Mouse (Mus musculus) hindbrain, postnatal 0 days (tissue): ENCODE data around the gene B3gnt8. TPM values are rescaled to one million over a fixed set of nuclear protein-coding genes. Genes with fewer than 3 reads are reported as not detected.

Experiments used
- ATAC-seq: fragments of 200-750 bp; cut with Nextera tagmentation; 2 replicates; pipeline ENCODE4 v1.8.0; 2017; ENCODE audit warnings: mild to moderate bottlenecking, moderate TSS enrichment, moderate library complexity
- DNase-seq: peaks from one replicate; pipeline ENCODE4 v3.0.0-alpha.2; 2015; ENCODE audit warnings: low spot score
- H3K27ac ChIP-seq: fragments of 300-500 bp; sonication (generic); 2 replicates; pipeline ENCODE4 v1.5.1; 2014; ENCODE audit warnings: mild to moderate bottlenecking
- H3K27me3 ChIP-seq: fragments of 300-500 bp; sonication (generic); 2 replicates; pipeline ENCODE4 v1.6.1; 2014; ENCODE audit warnings: low read length, mixed read lengths; ENCODE audit not compliant: insufficient read depth
- H3K36me3 ChIP-seq: fragments of 300-500 bp; sonication (generic); 2 replicates; pipeline ENCODE4 v1.6.1; 2014; ENCODE audit warnings: low read length, mixed read lengths; ENCODE audit not compliant: insufficient read depth
- H3K4me1 ChIP-seq: fragments of 300-500 bp; sonication (generic); 2 replicates; pipeline ENCODE4 v1.6.1; 2014; ENCODE audit warnings: antibody characterized with exemption, low read length, mixed read lengths; ENCODE audit not compliant: insufficient read depth
- H3K4me2 ChIP-seq: fragments of 300-500 bp; sonication (generic); 2 replicates; pipeline ENCODE4 v1.6.1; 2014; ENCODE audit warnings: low read depth, mild to moderate bottlenecking, low read length, moderate library complexity, mixed read lengths
- H3K4me3 ChIP-seq: fragments of 300-500 bp; sonication (generic); 2 replicates; pipeline ENCODE4 v1.5.1; 2014; ENCODE audit warnings: low read length
- H3K9ac ChIP-seq: fragments of 300-500 bp; sonication (generic); replicated peaks from 2 replicates; pipeline ENCODE4 v1.6.1; 2014; ENCODE audit warnings: mild to moderate bottlenecking, low read length, moderate library complexity, mixed read lengths
- H3K9me3 ChIP-seq: fragments of 300-500 bp; sonication (generic); 2 replicates; pipeline ENCODE4 v1.6.1; 2016; ENCODE audit warnings: low read length, mixed read lengths
- CTCF ChIP-seq: IDR thresholded peaks from 2 replicates; pipeline ENCODE4 v1.5.1; 2016; ENCODE audit warnings: antibody characterized with exemption, control low read depth, low read depth
- WGBS: fragments of 180-500 bp; shearing (Covaris S2); extraction: QIAGEN DNeasy Blood & Tissue Kit; methylation state at CpG from one replicate; pipeline ENCODE4 v1.1.7; 2014; 5-methylcytosine and 5-hydroxymethylcytosine counted together
- polyA plus RNA-seq: library from polyadenylated mRNA; unstranded; fragments of >200 nt; fragmentation: Nextera tagmentation; extraction: Ambion mirVana; gene quantifications from 2 replicates; pipeline ENCODE4 v1.2.1, GENCODE M21; 2015
- total RNA-seq: library from RNA; depleted of rRNA; stranded (reverse); fragments of >200 nt; gene quantifications from 2 replicates; pipeline ENCODE4 v1.2.3, GENCODE M21; 2014

B3gnt8 gene
- total and polyA plus RNA-seq, 2 experiments from 2014 or later, result 1.1 to 1.2 TPM

DNA sequence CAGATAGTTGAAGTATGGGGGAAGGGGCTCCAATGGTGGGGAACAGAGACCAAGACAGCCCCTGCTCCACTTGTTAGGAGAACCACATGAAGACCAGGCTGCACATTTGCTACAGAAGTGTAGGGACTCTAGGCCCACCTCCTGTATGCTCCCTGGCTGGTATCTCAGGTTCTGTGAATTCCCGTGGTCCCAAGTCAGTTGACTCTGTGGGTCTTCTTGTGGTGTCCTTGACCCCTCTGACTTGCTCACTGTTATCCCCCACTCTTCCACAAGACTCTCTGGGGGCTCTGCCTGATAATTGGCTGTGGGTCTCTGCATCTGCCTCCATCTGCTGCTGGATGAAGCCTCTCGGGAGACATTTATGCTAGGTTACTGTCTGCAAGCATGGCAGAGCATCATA, 35.2 kb upstream of the B3gnt8 start:
- WGBS, result 87% methylated on average over 2 of the region's 2 CpGs
- no peak for ATAC-seq

DNA sequence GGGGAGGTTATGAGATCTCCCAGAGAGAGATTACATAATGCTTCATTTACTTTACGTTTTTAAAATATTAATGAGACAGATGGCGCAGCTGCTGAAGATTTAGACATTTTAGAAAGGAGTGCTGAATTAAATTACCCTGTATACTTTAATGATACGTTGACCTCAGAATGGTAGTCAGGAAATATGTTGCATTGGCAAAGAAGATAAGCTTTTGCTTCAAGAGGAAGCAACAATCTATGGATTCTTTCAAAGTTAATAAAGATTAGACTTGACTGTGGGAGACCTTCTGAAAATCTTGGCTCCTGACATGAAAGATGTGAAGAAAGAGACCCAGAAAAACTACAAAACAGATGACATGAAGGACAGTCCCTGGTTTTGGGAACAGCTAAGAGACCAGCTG, 32.6 kb upstream of the B3gnt8 start:
- H3K36me3 ChIP-seq, result no peaks in the 10 kb centered on the region
- H3K9me3 ChIP-seq, result no peaks in the 10 kb centered on the region
- ATAC-seq (no peak), DNase-seq (no peak)
- no peak for TF ChIP-seq CTCF
- H3K4me3 ChIP-seq, result no peak overlapping the region
- WGBS, result 67% methylated on average over 3 of the region's 3 CpGs
- no peak overlapping the region for H3K4me2 ChIP-seq
- H3K4me1 ChIP-seq, result no peaks in the 10 kb centered on the region
- H3K27me3 ChIP-seq, result no peaks in the 10 kb centered on the region
- H3K27ac ChIP-seq, result no peak overlapping the region
- H3K9ac ChIP-seq, result no peak overlapping the region

More for the DNA sequence above, 35.2 kb upstream of the B3gnt8 start:
- Histone ChIP-seq H3K27ac (no peak overlapping the region), H3K36me3 (no peaks in the 10 kb centered on the region), H3K4me3 (no peak overlapping the region), H3K27me3 (no peaks in the 10 kb centered on the region), H3K4me1 (no peaks in the 10 kb centered on the region), H3K4me2 (no peak overlapping the region), H3K9me3 (no peaks in the 10 kb centered on the region), H3K9ac (no peak overlapping the region)
- no peak for DNase-seq
- TF ChIP-seq CTCF, result no peak

DNA sequence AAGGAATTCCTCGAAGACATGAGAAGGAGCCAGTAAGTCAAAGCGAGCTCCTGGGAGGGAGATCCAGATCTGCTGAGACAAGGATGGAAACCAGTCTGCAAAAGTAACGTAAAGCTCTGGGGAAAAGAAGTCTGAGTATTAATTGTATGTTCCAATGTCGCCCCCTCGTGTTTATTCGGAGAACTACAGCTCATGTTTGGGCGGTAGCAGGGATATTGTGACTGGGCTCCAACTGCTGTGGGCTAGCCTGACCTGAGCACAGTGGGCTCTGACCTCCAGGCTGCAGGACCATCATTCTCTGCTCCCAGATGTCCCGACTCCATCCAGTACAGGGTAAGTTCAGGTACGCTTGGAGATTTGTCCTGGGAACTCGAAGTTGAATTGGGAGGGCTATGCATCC, 26.8 kb upstream of the B3gnt8 start:
- no peaks in the 10 kb centered on the region for H3K9me3 ChIP-seq
- no peak overlapping the region for H3K27ac ChIP-seq
- H3K4me2 ChIP-seq, result no peak overlapping the region
- H3K4me3 ChIP-seq, result no peak overlapping the region
- no peaks in the 10 kb centered on the region for H3K27me3 ChIP-seq
- H3K36me3 ChIP-seq, result no peaks in the 10 kb centered on the region
- ATAC-seq (peak; percentile 67), DNase-seq (peak; percentile 84)
- H3K4me1 ChIP-seq, result no peaks in the 10 kb centered on the region
- peak; percentile 88 for TF ChIP-seq CTCF
- 15% methylated on average over 10 of the region's 10 CpGs for WGBS
- no peak overlapping the region for H3K9ac ChIP-seq

DNA sequence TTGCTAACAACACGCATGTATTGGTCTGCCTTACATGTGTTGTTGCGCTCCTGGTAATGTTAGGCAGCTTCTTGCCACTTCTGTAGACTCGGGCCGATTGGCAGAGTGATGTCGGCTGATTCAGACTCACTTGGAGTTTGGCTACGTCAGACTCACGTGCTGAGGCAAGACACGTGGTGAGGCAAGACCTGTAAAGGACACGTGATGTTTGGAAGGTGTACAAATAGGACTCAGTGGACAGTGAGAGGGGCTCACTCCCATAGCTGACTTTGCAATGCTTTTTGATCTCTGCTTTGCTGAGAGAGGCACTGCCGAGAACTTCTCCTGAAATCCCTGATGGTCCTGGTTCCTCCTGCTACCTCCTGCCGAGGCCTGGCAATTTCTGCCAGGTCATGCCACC, 25.8 kb upstream of the B3gnt8 start:
- no peaks in the 10 kb centered on the region for H3K9me3 ChIP-seq
- H3K27ac ChIP-seq, result no peak overlapping the region
- DNase-seq, result no peak
- no peak overlapping the region for H3K4me3 ChIP-seq
- no peaks in the 10 kb centered on the region for H3K4me1 ChIP-seq
- H3K4me2 ChIP-seq, result no peak overlapping the region
- no peak for TF ChIP-seq CTCF
- no peaks in the 10 kb centered on the region for H3K36me3 ChIP-seq
- H3K27me3 ChIP-seq, result no peaks in the 10 kb centered on the region
- no peak for ATAC-seq
- no peak overlapping the region for H3K9ac ChIP-seq
- 86% methylated on average over 11 of the region's 11 CpGs for WGBS

DNA sequence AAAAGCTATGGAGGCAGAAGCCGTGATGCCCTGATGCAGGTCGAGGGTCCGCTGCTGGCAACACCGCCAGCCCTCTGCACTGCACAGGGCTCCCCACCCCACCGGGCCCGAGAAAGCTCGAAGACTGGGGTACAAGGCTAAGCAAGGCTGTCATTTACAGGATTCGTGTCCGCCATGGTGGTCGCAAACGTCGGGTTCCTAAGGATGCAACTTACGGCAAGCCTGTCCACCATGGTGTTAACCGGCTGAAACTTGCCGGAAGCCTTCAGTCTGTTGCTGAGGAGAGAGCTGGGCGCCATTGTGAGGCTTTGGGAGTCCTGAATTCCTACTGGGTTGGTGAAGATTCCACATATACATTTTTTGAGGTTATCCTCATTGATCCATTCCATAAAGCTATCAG, 25.1 kb upstream of the B3gnt8 start:
- H3K27me3 ChIP-seq, result no peaks in the 10 kb centered on the region
- ATAC-seq, result no peak
- H3K9ac ChIP-seq, result no peak overlapping the region
- no peak overlapping the region for H3K27ac ChIP-seq
- H3K36me3 ChIP-seq, result no peaks in the 10 kb centered on the region
- no peaks in the 10 kb centered on the region for H3K4me1 ChIP-seq
- no peak for DNase-seq
- no peak overlapping the region for H3K4me3 ChIP-seq
- WGBS, result 92% methylated on average over 16 of the region's 16 CpGs
- TF ChIP-seq CTCF, result no peak
- H3K4me2 ChIP-seq, result no peak overlapping the region
- H3K9me3 ChIP-seq, result no peaks in the 10 kb centered on the region

DNA sequence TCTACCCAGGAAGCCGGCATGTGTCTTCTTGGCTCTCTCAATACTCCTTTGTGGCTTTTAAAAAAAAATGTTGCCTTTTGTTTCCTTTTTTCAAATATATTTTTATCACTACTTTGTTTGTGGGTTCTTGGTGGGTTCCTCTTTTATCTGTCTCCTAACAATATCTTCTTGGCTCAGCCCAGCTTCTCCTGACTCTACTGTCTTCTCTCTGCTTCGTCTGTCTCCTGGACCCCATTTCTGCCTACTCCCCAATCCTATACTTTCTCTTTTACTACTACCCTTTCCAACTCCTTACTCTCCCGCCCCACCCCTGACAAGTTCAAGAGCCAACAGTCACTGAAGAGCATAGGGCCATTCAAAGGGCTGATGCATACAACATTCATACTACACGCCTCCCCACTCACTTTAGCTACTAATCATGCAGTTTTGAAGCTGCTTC, 19.8 kb upstream of the B3gnt8 start:
- DNase-seq (no peak), ATAC-seq (no peak)
- no peak overlapping the region for H3K27ac ChIP-seq
- TF ChIP-seq CTCF, result no peak
- H3K36me3 ChIP-seq, result no peaks in the 10 kb centered on the region
- H3K9me3 ChIP-seq, result no peaks in the 10 kb centered on the region
- H3K9ac ChIP-seq, result no peak overlapping the region
- H3K4me2 ChIP-seq, result no peak overlapping the region
- H3K4me3 ChIP-seq, result no peak overlapping the region
- 79% methylated on average over 4 of the region's 4 CpGs for WGBS
- no peaks in the 10 kb centered on the region for H3K27me3 ChIP-seq
- no peaks in the 10 kb centered on the region for H3K4me1 ChIP-seq

DNA sequence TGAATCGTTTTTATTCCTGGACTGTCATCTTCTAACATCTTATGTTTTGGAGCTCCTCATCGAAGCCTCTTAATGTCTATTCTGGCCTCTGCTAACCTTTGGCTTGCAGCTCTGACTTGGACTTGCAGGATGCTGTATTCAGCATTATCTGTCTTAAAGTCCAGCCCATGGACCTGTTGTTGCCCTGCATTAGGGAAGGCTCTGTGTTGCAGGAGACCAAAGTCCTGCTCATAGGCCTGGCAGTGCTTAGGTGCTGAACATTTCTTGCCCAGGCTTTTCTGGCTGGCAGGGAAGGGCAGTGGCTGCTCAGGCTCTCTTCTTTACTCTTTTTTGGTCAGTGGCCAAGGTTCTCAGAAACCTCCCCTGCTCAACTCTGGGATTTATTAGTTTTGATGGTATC, 19.3 kb upstream of the B3gnt8 start:
- Histone ChIP-seq H3K4me2 (no peak overlapping the region), H3K9me3 (no peaks in the 10 kb centered on the region), H3K9ac (no peak overlapping the region), H3K4me3 (no peak overlapping the region), H3K36me3 (no peaks in the 10 kb centered on the region), H3K27ac (no peak overlapping the region), H3K4me1 (no peaks in the 10 kb centered on the region), H3K27me3 (no peaks in the 10 kb centered on the region)
- ATAC-seq (no peak), DNase-seq (no peak)
- WGBS, result 93% methylated on average over 2 of the region's 2 CpGs
- TF ChIP-seq CTCF, result no peak

DNA sequence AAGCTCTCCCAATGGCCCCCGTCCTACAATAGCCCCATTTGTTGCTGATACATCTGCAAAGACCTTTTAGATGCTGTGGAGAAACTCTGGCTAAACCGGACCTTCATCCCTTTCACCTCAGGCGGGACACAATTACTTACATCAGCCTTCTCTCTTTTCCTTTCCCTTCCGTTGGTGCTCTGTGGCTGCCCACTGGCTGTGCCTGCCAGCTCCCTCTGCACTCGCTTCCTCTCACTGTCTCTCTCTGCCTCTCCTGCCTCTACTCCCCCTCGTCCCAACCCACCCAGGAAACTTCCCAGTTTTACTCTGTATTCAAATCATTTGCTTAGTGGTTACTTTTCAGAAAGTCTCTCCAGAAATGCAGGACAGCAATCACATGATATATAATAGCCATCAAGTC, 16.4 kb upstream of the B3gnt8 start:
- Histone ChIP-seq H3K4me3 (no peak overlapping the region), H3K9me3 (no peaks in the 10 kb centered on the region), H3K36me3 (no peaks in the 10 kb centered on the region), H3K27me3 (no peaks in the 10 kb centered on the region), H3K4me1 (no peaks in the 10 kb centered on the region), H3K27ac (no peak overlapping the region), H3K4me2 (no peak overlapping the region), H3K9ac (no peak overlapping the region)
- DNase-seq (no peak), ATAC-seq (no peak)
- no peak for TF ChIP-seq CTCF
- 40% methylated on average over 6 of the region's 6 CpGs for WGBS
